Mouse (Mus musculus) heart, postnatal 0 days (tissue): ENCODE measurements at regions not wholly inside any gene's neighbourhood (a gene's known extent, or its start where the extent isn't known, plus 50 kb on each side); places are given as distances from the start of the nearest gene placed in this dataset.

Source experiments
- ATAC-seq: fragments of 200-750 bp; cut with Nextera tagmentation; 2 replicates; pipeline ENCODE4 v1.8.0; 2017; ENCODE audit warnings: low read depth, moderate number of reproducible peaks, moderate library complexity; ENCODE audit not compliant: insufficient read depth
- DNase-seq: peaks from one replicate; pipeline ENCODE4 v3.0.0-alpha.2; 2016; ENCODE audit warnings: low spot score
- H3K27ac ChIP-seq: fragments of 300-500 bp; sonication (generic); 2 replicates; pipeline ENCODE4 v1.5.1; 2014; ENCODE audit warnings: low read depth, mild to moderate bottlenecking
- H3K27me3 ChIP-seq: fragments of 300-500 bp; sonication (generic); 2 replicates; pipeline ENCODE4 v1.6.1; 2014; ENCODE audit warnings: low read length, mixed read lengths; ENCODE audit not compliant: control insufficient read depth, insufficient read depth
- H3K36me3 ChIP-seq: fragments of 300-500 bp; sonication (generic); replicated peaks from 2 replicates; pipeline ENCODE4 v1.6.1; 2014; ENCODE audit warnings: low read length, mixed read lengths; ENCODE audit not compliant: control insufficient read depth, insufficient read depth
- H3K4me1 ChIP-seq: fragments of 300-500 bp; sonication (generic); 2 replicates; pipeline ENCODE4 v1.6.1; 2014; ENCODE audit warnings: antibody characterized with exemption; ENCODE audit not compliant: control insufficient read depth, insufficient read depth
- H3K4me2 ChIP-seq: fragments of 300-500 bp; sonication (generic); 2 replicates; pipeline ENCODE4 v1.6.1; 2014; ENCODE audit warnings: low read depth, mild to moderate bottlenecking, low read length, moderate library complexity
- H3K4me3 ChIP-seq: fragments of 300-500 bp; sonication (generic); 2 replicates; pipeline ENCODE4 v1.5.1; 2014; ENCODE audit warnings: low read depth, low read length
- H3K9ac ChIP-seq: fragments of 300-500 bp; sonication (generic); replicated peaks from 2 replicates; pipeline ENCODE4 v1.6.1; 2014; ENCODE audit warnings: low read depth, low read length, mixed read lengths
- H3K9me3 ChIP-seq: fragments of 300-500 bp; sonication (generic); replicated peaks from 2 replicates; pipeline ENCODE4 v1.6.1; 2016; ENCODE audit warnings: low read length; ENCODE audit not compliant: control insufficient read depth
- CTCF ChIP-seq: IDR thresholded peaks from 2 replicates; pipeline ENCODE4 v1.5.1; 2016; ENCODE audit warnings: antibody characterized with exemption, control low read depth, low read depth
- EP300 ChIP-seq: IDR thresholded peaks from 2 replicates; pipeline ENCODE4 v1.6.1; 2016; ENCODE audit warnings: antibody characterized with exemption, low read depth
- WGBS: fragments of 180-500 bp; shearing (Covaris S2); extraction: QIAGEN DNeasy Blood & Tissue Kit; methylation state at CpG from one replicate; pipeline ENCODE4 v1.1.7; 2014; 5-methylcytosine and 5-hydroxymethylcytosine counted together

- no peak overlapping the region for H3K27ac ChIP-seq
- no peaks in the 10 kb centered on the region for H3K9me3 ChIP-seq
- no peaks in the 10 kb centered on the region for H3K27me3 ChIP-seq
- H3K36me3 ChIP-seq, result no peaks in the 10 kb centered on the region
- H3K4me3 ChIP-seq, result no peak overlapping the region
- 49% methylated on average over 12 of the region's 12 CpGs for WGBS
- ATAC-seq, result no peak
- no peak for DNase-seq
- H3K4me1 ChIP-seq, result no peaks in the 10 kb centered on the region
- no peak overlapping the region for H3K9ac ChIP-seq
- TF ChIP-seq CTCF (no peak), EP300 (no peak)
- no peak overlapping the region for H3K4me2 ChIP-seq
Measured at GRCm38 (mm10) chr9:69687349-69688123, 73.2 kb downstream of the Foxb1 start.

GRCm38 (mm10) chr9:69686766-69687165 lies 74.0 kb downstream of the Foxb1 start:
- DNase-seq, result no peak
- WGBS, result 76% methylated on average over 4 of the region's 4 CpGs
- Histone ChIP-seq H3K36me3 (no peaks in the 10 kb centered on the region), H3K4me2 (no peak overlapping the region), H3K4me3 (no peak overlapping the region), H3K9me3 (no peaks in the 10 kb centered on the region), H3K27ac (no peak overlapping the region), H3K9ac (no peak overlapping the region), H3K27me3 (no peaks in the 10 kb centered on the region), H3K4me1 (no peaks in the 10 kb centered on the region)
- no peak for TF ChIP-seq CTCF
- no peak for ATAC-seq

- no peaks in the 10 kb centered on the region for H3K27me3 ChIP-seq
- no peaks in the 10 kb centered on the region for H3K36me3 ChIP-seq
- H3K4me3 ChIP-seq, result no peak overlapping the region
- DNase-seq (no peak), ATAC-seq (no peak)
- H3K4me1 ChIP-seq, result no peaks in the 10 kb centered on the region
- WGBS, result 43% methylated on average over 4 of the region's 4 CpGs
- H3K9ac ChIP-seq, result no peak overlapping the region
- no peak overlapping the region for H3K4me2 ChIP-seq
- H3K9me3 ChIP-seq, result no peaks in the 10 kb centered on the region
- H3K27ac ChIP-seq, result no peak overlapping the region
- no peak for TF ChIP-seq CTCF
- TF ChIP-seq EP300, result no peak
Measured at GRCm38 (mm10) chr9:69685630-69686029, 75.1 kb downstream of the Foxb1 start.

GRCm38 (mm10) chr9:69681372-69682213 lies 79.1 kb downstream of the Foxb1 start:
- no peaks in the 10 kb centered on the region for H3K4me1 ChIP-seq
- no peak for TF ChIP-seq EP300
- no peak for TF ChIP-seq CTCF
- H3K27ac ChIP-seq, result no peak overlapping the region
- H3K36me3 ChIP-seq, result no peaks in the 10 kb centered on the region
- DNase-seq (no peak), ATAC-seq (no peak)
- no peak overlapping the region for H3K4me3 ChIP-seq
- no peak overlapping the region for H3K4me2 ChIP-seq
- 38% methylated on average over 9 of the region's 9 CpGs for WGBS
- no peaks in the 10 kb centered on the region for H3K27me3 ChIP-seq
- H3K9ac ChIP-seq, result no peak overlapping the region
- H3K9me3 ChIP-seq, result no peaks in the 10 kb centered on the region

GRCm38 (mm10) chr9:69678634-69679033 lies 82.1 kb downstream of the Foxb1 start:
- Histone ChIP-seq H3K36me3 (no peaks in the 10 kb centered on the region), H3K4me3 (no peak overlapping the region), H3K9ac (no peak overlapping the region), H3K4me1 (no peaks in the 10 kb centered on the region), H3K27ac (no peak overlapping the region), H3K27me3 (0 out of 2 replicates have a peak, but pooled peaks cover 4% of the 10 kb centered on the region), H3K9me3 (no peaks in the 10 kb centered on the region), H3K4me2 (no peak overlapping the region)
- no peak for ATAC-seq
- TF ChIP-seq CTCF, result no peak
- no peak for TF ChIP-seq EP300
- DNase-seq, result no peak
- WGBS, result 61% methylated on average over 1 of the region's 1 CpGs
